Mouse (Mus musculus): ENCODE results near the gene Ovol1.

Ovol1 gene

DNA sequence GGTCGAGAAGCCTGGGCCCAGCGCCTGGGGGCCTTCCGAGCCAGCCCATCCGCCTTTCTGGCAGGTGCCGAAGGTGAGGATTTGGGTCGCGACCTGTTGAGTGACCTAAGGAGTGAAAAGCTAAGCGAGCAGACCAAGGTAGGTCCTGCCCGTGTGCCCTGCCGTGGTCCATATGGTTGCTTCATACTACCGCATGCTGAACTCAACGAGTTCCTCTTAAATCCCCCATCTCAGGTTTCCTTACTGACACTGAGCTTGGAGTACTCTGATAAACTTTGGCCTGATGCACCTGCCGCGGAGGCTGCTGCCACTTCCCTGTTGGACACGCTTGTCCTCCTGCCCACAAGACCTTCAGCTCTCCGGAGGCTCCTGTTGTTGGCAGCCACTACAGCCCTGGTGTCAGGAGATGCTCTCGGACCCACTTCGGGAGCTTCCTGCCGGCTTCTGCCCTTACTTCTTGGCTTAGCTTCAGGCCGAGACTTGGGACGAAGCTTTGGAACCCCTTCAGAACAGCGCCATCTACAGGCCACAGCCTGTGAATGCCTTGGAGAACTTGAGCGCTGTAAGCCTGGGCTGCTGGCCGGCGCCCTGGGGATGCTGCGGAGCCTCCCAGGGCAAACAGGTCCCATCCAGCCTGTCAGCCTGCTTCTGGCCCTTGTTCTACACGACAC, 8.2 kb upstream of the Ovol1 start:
- peak; percentile 92 for DNase-seq (ENCODE audit: low read depth, low spot score)

DNA sequence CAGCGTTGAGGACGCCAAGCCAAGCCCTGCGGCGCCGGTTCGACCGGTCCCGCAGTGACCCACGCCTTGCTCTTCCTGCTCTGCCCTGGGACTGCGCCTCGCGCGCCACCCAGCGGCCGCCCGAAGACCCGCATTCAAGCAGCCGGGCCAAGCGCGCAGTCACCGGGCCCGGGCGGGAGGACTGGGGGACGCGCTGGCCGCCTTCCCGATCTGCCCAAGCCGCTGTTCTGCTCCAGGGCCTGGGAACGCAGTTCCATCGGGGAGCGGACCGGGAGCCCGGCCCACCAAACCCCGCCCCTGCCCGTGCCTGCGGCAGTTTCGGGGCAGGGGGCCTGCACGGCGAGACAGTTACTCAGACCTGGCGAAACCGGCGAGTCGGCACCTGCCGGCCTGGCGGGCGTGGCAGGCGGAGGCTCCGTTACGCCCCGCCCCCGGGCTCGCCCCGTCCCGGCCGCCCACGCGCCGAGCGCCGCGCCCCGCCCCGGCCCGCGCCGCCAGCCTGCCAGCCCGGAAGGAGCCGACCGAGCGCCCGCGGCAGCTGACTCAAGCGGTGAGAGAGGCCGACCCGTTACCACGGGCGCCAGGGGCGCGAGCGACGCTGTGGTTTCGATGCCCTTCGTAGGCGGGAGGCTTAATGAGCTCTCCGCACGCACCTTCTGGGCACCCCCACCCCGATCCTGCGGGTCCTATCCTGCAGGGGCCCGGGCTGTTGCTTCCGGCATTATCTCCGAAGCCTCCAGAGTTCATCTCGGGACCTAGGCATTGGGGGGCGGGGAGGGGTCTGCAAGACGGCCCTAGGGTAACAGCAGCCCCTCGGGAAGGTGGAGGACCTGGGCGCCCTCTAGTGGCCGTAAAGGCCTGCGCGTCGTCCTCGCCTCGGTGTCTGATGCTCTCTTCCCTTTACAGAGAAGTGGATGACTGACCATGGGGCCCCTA, 7.4 kb upstream of the Ovol1 start, which contains the start of gene Ap5b1:
Gene Ap5b1, plus strand, starts transcription at position 492 of the 936 bp plus-strand sequence.
- DNase-seq (ENCODE audit: low read depth, low spot score): peak; percentile 90

DNA sequence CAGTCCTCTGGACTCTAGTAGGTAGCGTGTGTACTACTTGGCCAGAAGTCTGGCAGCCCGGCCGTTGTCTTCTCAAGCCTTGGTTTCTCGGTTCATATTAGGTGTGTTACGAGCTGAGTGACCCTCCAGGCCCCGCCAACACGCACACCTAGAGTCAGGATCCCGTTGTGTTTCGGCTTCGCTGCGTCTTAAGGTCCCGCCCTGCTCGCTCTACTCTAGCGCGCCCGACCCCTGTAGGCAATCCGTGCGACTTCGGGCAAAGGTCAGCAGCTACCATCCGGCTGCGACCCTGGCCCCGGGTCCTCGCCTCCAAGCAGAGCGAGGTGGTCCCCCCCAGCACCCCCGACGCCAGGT, 6.7 kb upstream of the Ovol1 start:
- DNase-seq (ENCODE audit: low read depth, low spot score): no peak

DNA sequence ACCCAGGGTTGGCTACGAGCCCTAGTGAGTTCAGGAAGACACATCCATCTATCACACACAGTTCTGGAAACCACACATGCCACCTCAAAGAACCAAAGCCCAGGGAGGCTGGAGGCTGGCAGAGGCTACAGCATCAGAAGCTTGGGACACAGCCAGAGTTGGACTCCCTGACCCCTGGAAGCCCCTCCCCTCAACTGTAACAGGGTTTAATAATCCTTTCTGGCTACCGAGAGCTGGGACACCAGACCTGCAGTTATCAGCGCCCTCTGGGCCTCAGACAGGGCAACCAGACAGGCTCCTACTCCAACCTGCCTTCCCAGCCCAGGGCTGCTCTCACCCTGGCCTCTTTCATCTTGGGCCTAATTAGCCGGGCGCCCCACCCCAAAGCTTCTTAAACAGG, 5.9 kb upstream of the Ovol1 start:
- no peak for DNase-seq (ENCODE audit: low read depth, low spot score)

DNA sequence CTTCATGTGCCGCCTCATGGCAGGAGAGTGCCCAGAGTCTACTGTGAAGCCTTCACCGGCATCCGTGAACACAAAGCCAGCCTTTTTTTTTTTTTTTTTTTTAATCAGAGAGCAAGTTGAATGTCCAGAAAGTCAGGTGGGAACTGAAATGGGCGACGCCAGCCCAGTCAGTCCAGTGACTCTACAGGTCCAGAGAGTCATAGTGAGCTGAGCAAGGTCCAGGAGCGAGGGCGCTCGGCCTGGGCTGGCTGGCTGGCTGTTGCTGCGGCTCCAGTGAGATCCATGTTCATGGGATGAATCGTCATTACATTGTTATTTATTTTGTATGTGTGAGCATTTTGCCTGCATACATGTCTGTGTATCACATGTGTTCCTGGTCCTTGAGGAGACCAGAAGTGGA, 2.3 kb upstream of the Ovol1 start:
- DNase-seq (ENCODE audit: low read depth, low spot score): no peak

DNA sequence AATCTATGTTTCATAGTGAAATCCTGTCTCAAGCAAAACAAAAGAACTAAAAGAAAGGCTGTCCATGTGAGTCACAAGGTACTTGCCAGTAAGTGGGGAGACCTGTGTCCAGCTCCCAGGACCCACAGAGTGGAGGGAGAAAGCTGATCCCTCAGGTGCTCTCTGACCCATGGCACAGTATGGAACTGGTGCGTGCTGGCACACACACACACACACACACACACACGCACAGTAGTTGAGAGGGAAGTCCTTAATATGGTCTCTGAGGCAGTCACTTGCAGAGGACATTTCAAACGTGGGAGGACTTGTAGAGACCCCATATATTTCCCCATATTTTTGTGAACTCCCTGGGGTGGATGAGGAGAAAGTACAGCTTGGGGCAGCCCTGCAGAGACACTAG, 1.4 kb upstream of the Ovol1 start:
- DNase-seq (ENCODE audit: low read depth, low spot score): no peak

DNA sequence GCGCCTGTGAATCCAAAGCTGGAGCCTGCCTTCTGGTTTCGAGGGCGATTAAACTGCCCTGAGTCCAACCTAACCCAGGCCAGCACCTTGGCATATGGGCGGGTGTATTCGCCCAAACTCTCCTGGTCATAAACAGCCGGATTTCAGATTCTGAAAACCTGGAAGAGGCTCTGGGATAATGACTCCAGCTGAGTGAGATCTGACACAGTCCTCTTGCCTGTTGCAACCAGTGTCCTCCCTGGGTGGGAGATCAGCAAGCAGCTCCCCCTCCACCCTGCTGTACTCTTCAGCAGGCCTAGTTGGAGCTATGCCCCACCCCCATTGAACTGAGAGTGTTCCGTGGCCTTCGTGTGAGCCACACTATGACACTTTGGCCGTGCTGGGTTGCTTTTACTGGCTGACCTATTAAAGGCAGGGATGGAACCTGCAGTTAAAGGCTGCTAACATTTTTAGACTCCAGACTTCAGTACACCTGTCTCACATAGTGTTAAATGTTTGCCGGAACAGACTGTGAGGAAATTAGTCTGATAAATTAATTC, 875 bp upstream of the Ovol1 start:
- no peak for DNase-seq (ENCODE audit: low read depth, low spot score)

DNA sequence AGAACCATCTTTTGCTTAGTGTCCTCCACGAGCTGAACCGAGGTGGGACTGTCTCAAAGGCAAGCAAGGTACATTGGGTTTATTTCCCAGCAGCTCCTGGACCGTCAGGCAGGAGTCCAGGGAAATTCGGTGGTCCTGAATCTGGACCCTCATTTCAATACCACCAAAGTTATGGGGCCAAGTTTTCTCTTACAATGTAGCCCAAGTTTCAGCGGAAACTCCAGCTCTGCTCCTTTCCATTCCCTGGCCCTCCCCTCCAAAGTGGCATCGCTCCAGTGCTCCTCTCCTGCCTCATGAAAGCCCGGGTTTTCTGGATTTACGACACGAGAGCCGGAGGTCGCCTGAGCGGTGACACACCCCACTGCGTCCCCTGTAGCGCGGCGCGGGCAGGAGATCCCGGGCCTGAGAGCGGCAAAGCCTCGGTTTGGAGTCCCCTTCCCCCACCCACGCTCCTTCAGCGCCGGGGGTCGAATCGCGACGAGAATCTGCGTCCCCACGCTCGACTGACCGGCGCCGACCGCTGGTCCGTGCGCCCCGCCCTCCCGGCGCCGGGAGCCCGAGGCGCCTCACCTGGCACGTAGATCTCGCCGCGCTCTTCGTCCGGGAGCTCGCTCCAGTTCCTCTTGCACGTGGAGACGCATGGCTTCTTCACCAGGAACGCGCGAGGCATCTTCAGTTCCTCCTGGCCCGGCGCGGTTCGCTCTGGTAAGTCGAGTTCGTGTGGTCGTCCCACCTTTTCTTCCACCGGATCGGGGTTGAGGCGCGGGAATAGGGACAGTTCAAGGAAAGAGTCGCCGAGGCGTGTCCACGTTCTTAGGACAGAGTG, 602 bp downstream of the Ovol1 start:
- DNase-seq (ENCODE audit: low read depth, low spot score): no peak

DNA sequence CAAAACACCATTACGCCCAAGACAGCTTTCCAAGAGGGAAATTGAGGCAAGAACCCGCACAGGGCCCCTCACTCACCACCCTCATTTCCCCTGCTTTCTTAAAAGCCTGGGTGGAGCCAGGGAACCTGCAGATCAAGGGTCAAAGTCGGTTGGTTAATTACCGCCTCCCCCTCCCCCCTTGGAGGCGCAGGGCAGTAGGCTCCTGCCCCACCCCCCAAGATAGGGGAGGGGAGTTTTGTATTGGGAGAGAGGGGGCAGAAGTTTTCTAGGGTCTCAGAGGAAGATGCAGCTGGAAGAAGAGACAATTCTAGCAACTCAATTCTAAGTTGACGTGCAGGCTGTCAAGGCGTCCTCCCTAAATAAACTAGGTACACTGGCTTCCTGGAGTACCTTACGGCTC, 1.2 kb downstream of the Ovol1 start:
- DNase-seq (ENCODE audit: low read depth, low spot score): no peak

DNA sequence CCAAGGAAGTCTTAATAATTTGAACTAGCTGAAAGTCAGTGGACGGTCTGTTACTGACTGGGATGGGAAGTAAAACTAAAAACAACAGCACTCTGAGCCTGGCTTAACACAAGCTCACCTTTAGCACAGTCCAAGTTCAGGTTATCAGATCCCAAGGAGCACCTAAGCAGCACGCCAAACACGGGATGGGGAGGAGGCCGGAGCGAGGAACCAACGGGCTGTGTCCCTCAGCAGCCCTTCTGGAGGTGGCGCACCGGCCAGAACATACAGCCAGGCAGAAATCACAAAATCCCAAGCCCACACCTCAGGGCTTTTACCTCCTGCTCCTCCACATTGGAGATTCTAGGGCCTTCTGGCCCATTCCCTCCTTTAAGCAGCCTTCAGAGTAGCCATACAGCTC, 1.7 kb downstream of the Ovol1 start:
- no peak for DNase-seq (ENCODE audit: low read depth, low spot score)

DNA sequence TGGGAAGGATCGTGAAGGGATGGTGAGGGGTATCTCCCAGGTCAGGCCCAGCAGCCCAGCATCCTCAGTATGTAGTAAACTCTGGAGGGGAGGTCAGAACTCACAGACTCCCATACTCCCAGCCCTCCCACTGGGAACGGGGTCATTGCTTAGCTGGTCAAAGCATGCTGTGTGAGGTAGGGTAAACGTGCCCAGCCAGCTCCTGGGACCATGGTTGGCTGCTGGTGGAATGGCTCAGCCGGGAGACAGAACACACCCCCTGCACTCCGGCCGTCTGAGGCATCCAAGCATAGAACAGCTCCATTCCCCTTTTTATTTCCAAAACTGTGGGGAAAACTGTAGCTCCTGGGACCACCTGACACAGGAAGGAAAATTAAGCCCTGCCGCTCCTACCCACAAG, 2.3 kb downstream of the Ovol1 start:
- DNase-seq (ENCODE audit: low read depth, low spot score): no peak

DNA sequence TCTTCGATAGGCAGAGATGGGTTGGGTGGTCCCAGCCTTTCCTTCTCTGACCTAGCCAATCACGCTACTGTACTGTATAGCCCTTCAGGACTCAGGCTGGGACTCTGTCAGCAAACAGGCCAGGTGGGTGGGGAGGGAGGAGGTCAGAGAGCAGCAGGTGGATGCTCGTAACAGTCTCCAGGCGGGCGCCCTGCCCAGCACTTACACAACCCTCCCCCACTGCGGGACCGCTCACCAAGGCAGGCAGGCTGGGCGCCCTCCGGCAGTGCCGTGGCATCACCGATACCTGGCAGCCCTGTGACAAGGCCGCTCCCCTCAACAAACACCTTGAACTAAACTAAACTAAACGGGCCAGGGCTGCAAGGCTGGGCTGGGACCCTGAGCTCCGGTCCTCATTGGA, 6.2 kb downstream of the Ovol1 start:
- no peak for DNase-seq (ENCODE audit: low read depth, low spot score)

DNA sequence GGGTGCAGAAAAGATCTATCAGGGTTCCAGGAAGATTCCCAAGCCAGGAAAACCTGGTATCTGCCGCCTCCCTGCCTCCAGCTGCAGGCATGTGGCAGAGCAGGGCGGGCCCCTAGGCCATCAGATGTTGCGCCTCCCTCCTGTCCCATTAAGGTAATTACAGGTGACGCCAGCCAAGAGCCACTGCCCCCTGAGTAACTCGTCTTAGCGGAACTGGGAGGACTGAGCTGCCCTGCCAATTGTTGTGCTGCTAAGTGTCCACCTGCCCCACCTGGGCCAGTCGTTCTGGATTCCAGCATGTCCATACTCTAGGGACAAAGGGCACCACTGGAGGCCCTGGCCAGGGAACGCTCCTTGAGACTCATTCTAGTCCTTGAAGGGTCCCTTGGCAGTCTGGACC, 6.6 kb downstream of the Ovol1 start:
- DNase-seq (ENCODE audit: low read depth, low spot score): no peak

DNA sequence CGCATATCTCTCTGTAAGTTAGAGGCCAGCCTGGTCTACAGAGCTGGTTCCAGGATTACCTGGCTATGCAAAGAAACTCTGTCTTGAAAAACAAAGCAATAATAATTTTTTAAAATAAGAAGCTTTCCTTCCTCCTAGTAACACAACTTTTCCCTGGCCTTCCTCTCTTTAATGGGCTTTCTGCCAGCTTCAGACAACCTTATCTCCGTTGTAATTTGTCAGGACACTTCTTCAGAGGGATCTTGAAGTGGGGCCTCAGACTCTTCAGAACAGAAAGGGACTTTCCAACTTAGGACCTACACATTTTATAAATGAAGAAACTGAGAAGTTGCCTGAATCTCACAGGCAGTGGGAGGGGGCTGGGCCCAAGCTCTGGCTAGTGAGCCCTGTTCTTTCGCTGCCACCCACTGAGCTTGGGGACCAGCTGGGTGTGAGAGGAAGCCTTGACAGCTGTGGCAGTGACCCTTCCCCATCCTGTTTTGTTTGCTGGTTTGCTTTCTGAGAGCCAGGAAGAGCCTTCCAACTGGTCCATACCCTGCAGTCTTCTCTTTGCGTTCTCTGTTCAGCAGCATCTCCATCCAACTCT, 12.9 kb downstream of the Ovol1 start:
- no peak for DNase-seq (ENCODE audit: low read depth, low spot score)

DNA sequence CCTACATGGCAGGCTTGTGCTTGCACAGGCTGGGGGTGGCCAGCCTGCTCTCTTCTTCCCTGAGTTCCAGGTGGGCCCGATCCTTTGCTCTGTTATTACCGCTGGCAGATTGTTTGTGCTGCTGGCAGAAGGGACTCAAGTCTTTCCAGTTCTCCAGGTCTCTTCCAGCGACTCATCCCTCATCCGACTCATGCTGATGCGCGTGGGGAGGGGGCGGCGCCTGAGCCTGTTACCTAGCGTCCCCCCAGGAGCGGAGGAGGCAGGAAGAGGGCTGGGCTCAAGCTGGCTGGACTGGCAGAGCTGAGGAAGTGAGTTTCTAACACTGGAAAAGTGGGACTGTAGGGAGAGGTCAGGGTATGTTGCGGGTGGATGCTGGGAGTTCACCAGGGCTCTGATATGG, 16.4 kb downstream of the Ovol1 start:
- DNase-seq (ENCODE audit: low read depth, low spot score): no peak

DNA sequence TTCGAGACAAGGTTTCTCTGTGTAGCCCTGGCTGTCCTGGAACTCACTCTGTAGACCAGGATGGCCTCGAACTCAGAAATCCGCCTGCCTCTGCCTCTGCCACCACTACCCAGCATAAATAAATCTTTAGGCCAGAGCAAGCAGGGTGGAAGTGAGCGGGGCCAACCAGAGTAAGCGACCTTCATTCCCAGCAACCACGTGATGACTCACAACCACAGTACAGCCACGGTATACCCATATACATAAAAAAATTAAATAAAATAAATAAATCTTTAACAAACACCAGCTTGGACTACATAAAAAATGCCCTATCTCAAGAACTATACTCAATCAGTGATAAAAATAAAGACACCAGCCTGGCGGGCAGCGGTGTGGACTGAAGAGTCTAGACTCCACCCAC, 17.1 kb downstream of the Ovol1 start:
- no peak for DNase-seq (ENCODE audit: low read depth, low spot score)

DNA sequence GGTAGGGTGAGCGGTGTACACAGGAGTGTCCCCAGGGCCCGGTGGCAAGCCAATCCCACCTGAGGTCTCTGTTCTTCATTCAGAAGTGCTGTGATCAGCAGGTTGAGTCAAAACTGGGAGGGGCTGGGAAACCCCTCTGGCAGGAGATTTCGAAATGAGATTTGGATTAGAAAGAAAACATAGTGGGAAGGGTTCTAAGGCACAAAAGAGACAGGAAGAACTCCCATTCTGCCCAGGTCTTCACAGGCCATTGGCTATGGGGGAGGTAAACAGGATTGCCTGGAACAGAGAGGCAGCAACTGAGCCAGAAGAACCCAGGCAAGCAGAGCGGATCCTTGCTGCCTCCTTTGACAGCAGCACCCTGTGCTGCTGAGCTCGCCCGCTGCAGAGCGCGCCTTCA, 21.7 kb downstream of the Ovol1 start:
- no peak for DNase-seq (ENCODE audit: low read depth, low spot score)

DNA sequence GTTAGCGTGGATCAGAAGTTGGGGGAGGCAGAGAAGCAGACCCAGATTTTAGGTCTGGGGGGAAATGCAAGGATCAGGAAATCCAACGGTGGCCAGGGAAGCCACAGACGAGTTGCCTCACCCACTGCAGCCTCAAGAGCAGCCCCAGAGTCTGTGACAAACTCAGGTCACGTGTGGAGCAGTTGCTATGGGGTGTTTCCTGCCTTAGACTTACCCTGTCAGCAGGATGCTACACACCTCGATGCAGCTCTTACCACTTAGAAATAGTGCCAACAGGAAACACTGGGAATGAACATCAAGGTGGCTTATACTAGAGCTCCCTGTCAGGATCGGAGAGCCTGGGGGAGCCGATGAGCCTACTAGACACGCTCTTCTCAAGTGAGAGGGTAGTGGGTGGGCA, 27.9 kb downstream of the Ovol1 start:
- DNase-seq (ENCODE audit: low read depth, low spot score): no peak

DNA sequence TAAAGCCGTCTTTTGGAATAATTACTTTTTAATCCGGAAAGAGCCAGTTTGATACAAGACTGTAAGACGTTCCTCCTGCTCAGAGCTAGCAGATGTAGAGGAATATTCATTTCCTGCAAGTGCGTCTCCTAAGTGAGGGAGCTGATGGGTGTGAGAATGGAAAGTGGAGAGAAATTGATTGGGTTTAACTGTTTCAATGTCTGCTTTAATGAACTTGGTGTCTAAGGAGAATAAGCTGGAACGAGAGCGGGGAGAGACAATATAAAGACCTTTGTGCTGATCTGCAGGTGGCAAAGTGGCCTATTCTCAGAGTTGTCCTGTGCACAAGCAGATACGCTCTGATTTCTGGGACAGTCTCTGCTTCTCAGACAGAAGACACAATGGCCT, 30.3 kb downstream of the Ovol1 start:
- DNase-seq (ENCODE audit: low read depth, low spot score): no peak

DNA sequence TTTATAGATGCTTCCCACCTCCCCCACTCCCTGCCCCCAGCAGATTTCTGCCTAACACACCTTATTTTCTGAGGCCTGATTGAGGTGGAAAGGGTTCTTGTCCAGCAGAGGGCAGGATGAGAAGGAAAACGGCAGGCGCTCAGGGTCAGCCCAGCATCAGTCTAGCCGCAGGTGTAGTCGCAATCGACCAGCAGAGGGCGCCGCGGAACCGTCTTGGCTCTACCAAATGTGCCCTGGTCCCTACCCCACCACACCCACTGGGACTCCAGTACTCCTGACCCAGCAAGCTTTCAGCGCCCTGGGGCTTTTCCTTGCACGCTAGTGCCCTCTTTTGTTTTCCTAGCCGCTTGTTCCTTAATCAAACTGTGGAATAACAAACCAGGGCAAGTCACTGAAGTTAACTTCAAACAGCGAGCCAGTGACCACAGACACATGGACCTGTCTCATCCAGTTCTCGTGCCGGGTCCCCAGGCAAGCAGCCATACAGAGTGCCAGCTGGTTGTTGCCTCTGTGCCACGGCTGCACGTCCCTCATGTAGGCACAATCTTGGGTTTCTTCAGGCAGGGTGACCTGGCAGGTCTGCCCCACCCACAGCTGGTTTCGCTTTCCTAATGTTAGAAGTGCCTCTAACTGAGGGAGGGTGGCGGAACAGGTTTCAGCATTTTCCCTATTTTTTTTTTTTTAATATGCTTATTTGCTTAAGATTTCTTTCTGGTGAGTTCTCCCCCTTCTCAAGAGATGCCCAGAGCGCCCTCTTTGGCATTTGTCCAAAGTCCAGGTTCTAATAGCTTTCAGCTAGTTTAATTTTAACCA, 30.9 kb downstream of the Ovol1 start:
- peak; percentile 93 for DNase-seq (ENCODE audit: low read depth, low spot score)

DNA sequence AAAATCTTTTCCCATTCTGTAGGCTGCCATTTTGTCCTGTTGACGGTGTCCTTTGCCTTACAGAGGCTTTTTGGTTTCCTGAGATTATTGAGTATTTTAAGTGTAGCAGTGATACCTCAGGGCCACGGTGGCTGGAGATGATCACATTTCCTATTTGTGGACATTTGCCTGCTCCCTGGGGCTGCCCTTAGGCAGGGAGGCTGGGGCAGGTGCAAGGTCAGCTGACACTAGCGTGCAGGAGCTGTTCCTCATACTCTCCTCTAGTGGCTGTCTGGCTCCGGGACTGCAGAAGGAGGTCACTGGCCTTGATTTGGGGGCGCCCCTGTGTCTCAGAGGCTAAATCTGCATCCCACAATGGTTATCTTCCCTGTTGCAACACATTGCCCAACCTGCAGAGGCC, 35.2 kb downstream of the Ovol1 start:
- DNase-seq (ENCODE audit: low read depth, low spot score): no peak

All from forelimb bud, embryonic 11.5 days (tissue).